Mouse (Mus musculus) embryonic facial prominence, embryonic 12.5 days (tissue): Measurements from ENCODE around the gene Dpp4. TPM values are rescaled to one million over a fixed set of nuclear protein-coding genes. Genes with fewer than 3 reads are reported as not detected.

Source experiments
- ATAC-seq: fragments of 200-750 bp; cut with Nextera tagmentation; 2 replicates; pipeline ENCODE4 v1.8.0; 2017; ENCODE audit not compliant: insufficient number of reproducible peaks, insufficient read depth, low FRiP score, low TSS enrichment
- H3K27ac ChIP-seq: fragments of 300-500 bp; sonication (generic); 2 replicates; pipeline ENCODE4 v1.5.1; 2016; ENCODE audit warnings: mild to moderate bottlenecking
- H3K27me3 ChIP-seq: fragments of 300-500 bp; sonication (generic); 2 replicates; pipeline ENCODE4 v1.6.1; 2016; ENCODE audit warnings: mild to moderate bottlenecking, moderate library complexity
- H3K36me3 ChIP-seq: fragments of 300-500 bp; sonication (generic); 2 replicates; pipeline ENCODE4 v1.6.1; 2016; ENCODE audit warnings: mild to moderate bottlenecking
- H3K4me1 ChIP-seq: fragments of 300-500 bp; sonication (generic); 2 replicates; pipeline ENCODE4 v1.6.1; 2016
- H3K4me2 ChIP-seq: fragments of 300-500 bp; sonication (generic); replicated peaks from 2 replicates; pipeline ENCODE4 v1.6.1; 2016; ENCODE audit warnings: mild to moderate bottlenecking, moderate library complexity
- H3K4me3 ChIP-seq: fragments of 300-500 bp; sonication (generic); 2 replicates; pipeline ENCODE4 v1.5.1; 2016; ENCODE audit warnings: mild to moderate bottlenecking
- H3K9ac ChIP-seq: fragments of 300-500 bp; sonication (generic); 2 replicates; pipeline ENCODE4 v1.6.1; 2016; ENCODE audit warnings: mild to moderate bottlenecking, moderate library complexity
- H3K9me3 ChIP-seq: fragments of 300-500 bp; sonication (generic); 2 replicates; pipeline ENCODE4 v1.6.1; 2016; ENCODE audit warnings: mild to moderate bottlenecking, moderate library complexity
- WGBS: fragments of 180-500 bp; shearing (Covaris S2); methylation state at CpG from one replicate; pipeline ENCODE4 v1.1.7; 2016; 5-methylcytosine and 5-hydroxymethylcytosine counted together
- polyA plus RNA-seq: library from polyadenylated mRNA; unstranded; fragments of >200 nt; fragmentation: Nextera tagmentation; extraction: Ambion mirVana; gene quantifications from 2 replicates; pipeline ENCODE4 v1.2.1, GENCODE M21; 2016

The Dpp4 gene
- polyA plus RNA-seq, 1 experiment from 2014 or later, result 0.92 TPM

- no peak overlapping the region for H3K4me3 ChIP-seq
- H3K27ac ChIP-seq, result no peak overlapping the region
- ATAC-seq, result no peak
- H3K4me2 ChIP-seq, result no peak overlapping the region
- no peaks in the 10 kb centered on the region for H3K36me3 ChIP-seq
- no peak overlapping the region for H3K9ac ChIP-seq
- H3K4me1 ChIP-seq, result no peaks in the 10 kb centered on the region
- no peaks in the 10 kb centered on the region for H3K27me3 ChIP-seq
- no peaks in the 10 kb centered on the region for H3K9me3 ChIP-seq
- WGBS, result 91% methylated on average over 9 of the region's 9 CpGs
These were observed 64.3 kb downstream of the Dpp4 start for GRCm38 (mm10) chr2:62347762-62348161.

- WGBS, result 22% methylated on average over 1 of the region's 1 CpGs
- no peak for ATAC-seq
- Histone ChIP-seq H3K27ac (no peak overlapping the region), H3K4me3 (no peak overlapping the region), H3K4me2 (no peak overlapping the region), H3K27me3 (no peaks in the 10 kb centered on the region), H3K9me3 (no peaks in the 10 kb centered on the region), H3K36me3 (no peaks in the 10 kb centered on the region), H3K9ac (no peak overlapping the region), H3K4me1 (no peaks in the 10 kb centered on the region)
These were observed 65.3 kb downstream of the Dpp4 start for GRCm38 (mm10) chr2:62346771-62347170.

DNA sequence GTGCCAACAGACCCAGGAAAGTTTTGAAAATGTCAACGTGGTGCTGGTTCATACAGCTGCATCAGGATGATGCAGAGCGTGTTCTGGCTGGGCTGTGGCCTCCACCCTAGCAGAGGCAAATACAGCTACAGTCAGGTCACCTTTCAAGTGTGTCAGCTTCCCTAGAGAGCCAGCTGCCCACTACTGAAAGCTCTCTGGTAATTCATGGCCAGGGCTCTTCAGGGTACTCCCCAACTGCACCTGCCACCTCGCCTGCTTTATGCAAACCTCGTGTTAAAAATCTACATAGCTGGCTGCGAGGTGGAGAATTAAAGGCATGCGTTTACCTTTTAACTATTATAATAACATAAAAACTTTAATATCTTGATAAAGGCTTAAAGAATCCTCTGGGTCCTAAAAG lies 67.7 kb downstream of the Dpp4 start:
- no peak overlapping the region for H3K4me3 ChIP-seq
- H3K4me1 ChIP-seq, result no peaks in the 10 kb centered on the region
- no peak overlapping the region for H3K9ac ChIP-seq
- no peak overlapping the region for H3K27ac ChIP-seq
- WGBS, result 60% methylated on average over 6 of the region's 6 CpGs
- H3K36me3 ChIP-seq, result no peaks in the 10 kb centered on the region
- no peaks in the 10 kb centered on the region for H3K27me3 ChIP-seq
- no peaks in the 10 kb centered on the region for H3K9me3 ChIP-seq
- no peak overlapping the region for H3K4me2 ChIP-seq
- ATAC-seq, result no peak

DNA sequence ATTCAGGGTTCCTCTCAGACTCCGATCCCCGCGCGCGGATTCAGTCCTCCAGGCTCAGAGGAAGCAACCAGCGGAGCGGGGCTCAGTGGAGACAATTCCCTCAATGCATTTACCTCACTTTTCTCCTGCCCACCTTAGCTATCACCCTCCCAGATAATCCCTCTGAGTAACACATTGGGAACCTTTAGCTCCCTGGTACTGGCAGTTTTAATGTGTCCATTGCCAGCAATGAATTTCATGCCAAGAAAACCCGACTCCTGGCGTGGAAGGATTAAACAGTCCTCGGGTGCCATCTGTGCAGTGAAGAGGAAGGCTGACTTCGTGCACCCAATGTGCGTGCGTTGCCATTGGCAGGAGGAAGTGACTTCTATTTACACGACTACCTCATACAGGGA lies 70.3 kb downstream of the Dpp4 start:
- no peak overlapping the region for H3K4me2 ChIP-seq

GRCm38 (mm10) chr2:62341061-62341733 lies 70.8 kb downstream of the Dpp4 start:
- H3K9ac ChIP-seq, result no peak overlapping the region
- no peak overlapping the region for H3K4me2 ChIP-seq
- H3K27me3 ChIP-seq, result no peaks in the 10 kb centered on the region
- H3K4me3 ChIP-seq, result no peak overlapping the region
- no peaks in the 10 kb centered on the region for H3K4me1 ChIP-seq
- no peaks in the 10 kb centered on the region for H3K36me3 ChIP-seq
- ATAC-seq, result no peak
- no peaks in the 10 kb centered on the region for H3K9me3 ChIP-seq
- H3K27ac ChIP-seq, result no peak overlapping the region
- WGBS, result 75% methylated on average over 3 of the region's 3 CpGs

More for the DNA sequence above, 70.3 kb downstream of the Dpp4 start:
- Histone ChIP-seq H3K4me1 (no peaks in the 10 kb centered on the region), H3K27ac (no peak overlapping the region), H3K36me3 (no peaks in the 10 kb centered on the region), H3K9me3 (no peaks in the 10 kb centered on the region), H3K4me3 (no peak overlapping the region), H3K9ac (no peak overlapping the region), H3K27me3 (no peaks in the 10 kb centered on the region)
- 31% methylated on average over 14 of the region's 14 CpGs for WGBS
- ATAC-seq, result no peak

DNA sequence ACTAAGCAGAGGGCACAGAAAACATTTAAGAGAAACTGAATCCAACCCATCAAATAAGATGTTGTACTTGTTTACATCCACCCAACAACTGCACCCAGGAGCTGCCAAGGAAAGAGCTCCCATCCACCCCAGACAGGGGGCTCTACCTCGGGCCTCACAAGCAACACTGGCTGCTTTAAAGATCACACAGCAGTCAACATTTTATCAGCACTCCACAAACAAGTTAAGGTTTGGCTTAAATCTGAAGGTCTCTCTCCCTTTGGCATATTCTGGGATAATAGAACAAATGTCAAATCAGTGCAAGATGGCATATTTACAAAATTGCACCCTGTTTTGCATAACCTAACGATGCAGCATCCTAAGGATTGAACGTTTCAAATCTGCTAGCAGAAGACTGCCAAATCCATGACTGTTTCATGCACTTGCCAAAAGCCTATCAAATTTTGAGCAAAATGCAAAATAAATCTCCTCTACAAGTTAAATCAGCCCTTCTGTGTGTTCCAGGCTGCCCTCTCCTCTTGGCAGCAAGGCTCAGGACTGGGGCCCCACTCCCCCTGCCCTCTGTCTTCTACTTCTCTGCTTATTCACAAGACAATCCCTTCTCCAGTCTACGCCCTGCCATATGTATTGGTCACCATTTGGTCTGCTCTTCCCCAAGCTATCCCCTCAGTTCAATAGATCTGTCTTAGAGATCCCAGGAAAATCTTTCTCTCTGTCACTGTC lies 72.6 kb downstream of the Dpp4 start:
- Histone ChIP-seq H3K4me3 (no peak overlapping the region), H3K27ac (no peak overlapping the region), H3K9me3 (no peaks in the 10 kb centered on the region), H3K9ac (no peak overlapping the region), H3K27me3 (no peaks in the 10 kb centered on the region), H3K36me3 (no peaks in the 10 kb centered on the region), H3K4me1 (no peaks in the 10 kb centered on the region), H3K4me2 (no peak overlapping the region)
- 75% methylated on average over 4 of the region's 4 CpGs for WGBS
- no peak for ATAC-seq

DNA sequence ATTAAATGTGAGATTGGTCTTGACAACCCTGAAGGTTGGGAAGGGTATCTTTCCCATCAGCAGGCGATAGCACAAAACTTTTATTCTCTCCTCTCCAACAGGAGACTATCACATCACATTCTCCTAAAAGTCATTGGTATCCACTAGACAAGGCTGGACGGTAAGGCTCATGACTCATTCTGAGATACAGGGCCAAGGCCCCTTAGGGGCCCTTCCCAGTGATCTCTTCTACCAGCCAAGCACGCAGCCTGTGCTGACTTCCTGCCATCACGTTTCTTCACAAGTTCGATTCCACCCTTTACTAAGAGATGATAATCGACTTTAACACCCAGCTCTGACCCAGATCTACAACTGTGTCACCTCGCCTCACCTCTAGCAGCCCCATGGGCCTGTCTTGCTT lies 74.9 kb downstream of the Dpp4 start:
- H3K27ac ChIP-seq, result no peak overlapping the region
- 89% methylated on average over 7 of the region's 7 CpGs for WGBS
- H3K4me1 ChIP-seq, result no peaks in the 10 kb centered on the region
- no peak overlapping the region for H3K4me3 ChIP-seq
- H3K36me3 ChIP-seq, result no peaks in the 10 kb centered on the region
- H3K4me2 ChIP-seq, result no peak overlapping the region
- H3K9me3 ChIP-seq, result no peaks in the 10 kb centered on the region
- H3K27me3 ChIP-seq, result no peaks in the 10 kb centered on the region
- no peak overlapping the region for H3K9ac ChIP-seq
- ATAC-seq, result no peak

DNA sequence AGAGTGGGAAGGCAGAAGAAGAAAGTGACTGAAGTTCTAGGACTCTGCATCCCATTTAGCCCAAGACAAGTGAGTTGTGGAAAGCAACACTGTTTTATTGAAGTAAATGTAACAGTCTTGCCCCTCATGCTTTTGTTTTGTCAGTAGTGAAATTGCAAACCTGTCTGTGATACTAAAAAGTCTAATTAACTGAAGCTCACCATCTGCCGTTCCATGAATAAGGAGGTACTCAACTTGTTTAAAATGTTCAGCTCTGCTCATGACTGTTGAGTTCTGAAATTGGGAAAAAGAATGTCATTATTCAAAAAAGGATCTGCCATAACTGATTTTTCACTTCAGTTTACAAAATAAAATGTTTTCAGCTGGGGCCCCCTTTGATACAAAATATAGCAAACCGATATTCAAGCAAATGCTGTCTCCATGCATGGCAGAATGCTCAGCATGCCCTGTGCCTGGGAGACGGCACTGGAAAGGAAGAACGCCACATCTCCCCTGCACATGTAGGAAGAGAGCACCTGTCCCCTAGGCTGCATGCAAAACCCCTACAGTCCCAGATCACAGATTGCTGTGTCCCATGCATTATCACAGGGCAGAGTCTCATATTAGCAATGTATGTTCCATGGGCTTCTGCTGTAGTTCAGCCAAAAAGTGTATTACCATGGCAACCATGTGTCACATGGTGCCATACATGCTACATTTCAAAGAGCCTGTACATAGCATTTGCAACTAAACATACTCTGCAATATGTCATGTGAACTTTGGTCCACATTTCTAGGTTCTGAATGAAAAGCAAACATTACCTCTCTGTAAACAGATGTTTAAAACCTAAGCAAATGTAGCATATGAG lies 77.4 kb downstream of the Dpp4 start:
- Histone ChIP-seq H3K4me1 (no peaks in the 10 kb centered on the region), H3K4me2 (no peak overlapping the region), H3K9me3 (no peaks in the 10 kb centered on the region), H3K4me3 (no peak overlapping the region), H3K36me3 (no peaks in the 10 kb centered on the region), H3K27ac (no peak overlapping the region), H3K27me3 (no peaks in the 10 kb centered on the region), H3K9ac (no peak overlapping the region)
- WGBS, result 70% methylated on average over 4 of the region's 4 CpGs
- ATAC-seq, result no peak

- 73% methylated on average over 8 of the region's 8 CpGs for WGBS
- Histone ChIP-seq H3K36me3 (no peaks in the 10 kb centered on the region), H3K9me3 (no peaks in the 10 kb centered on the region), H3K4me1 (no peaks in the 10 kb centered on the region), H3K9ac (no peak overlapping the region), H3K27ac (no peak overlapping the region), H3K27me3 (no peaks in the 10 kb centered on the region), H3K4me2 (no peak overlapping the region), H3K4me3 (no peak overlapping the region)
- no peak for ATAC-seq
These were observed 79.6 kb downstream of the Dpp4 start for GRCm38 (mm10) chr2:62332465-62332864.

GRCm38 (mm10) chr2:62331913-62332312 lies 80.1 kb downstream of the Dpp4 start:
- no peaks in the 10 kb centered on the region for H3K27me3 ChIP-seq
- H3K4me2 ChIP-seq, result no peak overlapping the region
- H3K9me3 ChIP-seq, result no peaks in the 10 kb centered on the region
- no peak overlapping the region for H3K9ac ChIP-seq
- H3K36me3 ChIP-seq, result no peaks in the 10 kb centered on the region
- H3K27ac ChIP-seq, result no peak overlapping the region
- 68% methylated on average over 4 of the region's 4 CpGs for WGBS
- no peak for ATAC-seq
- H3K4me3 ChIP-seq, result no peak overlapping the region
- H3K4me1 ChIP-seq, result no peaks in the 10 kb centered on the region

- Histone ChIP-seq H3K27me3 (no peaks in the 10 kb centered on the region), H3K36me3 (no peaks in the 10 kb centered on the region), H3K4me3 (no peak overlapping the region), H3K9me3 (no peaks in the 10 kb centered on the region), H3K4me1 (no peaks in the 10 kb centered on the region), H3K9ac (no peak overlapping the region), H3K4me2 (no peak overlapping the region), H3K27ac (no peak overlapping the region)
- WGBS, result 84% methylated on average over 2 of the region's 2 CpGs
- no peak for ATAC-seq
These were observed 86.6 kb downstream of the Dpp4 start for GRCm38 (mm10) chr2:62325388-62325787.
